Mouse (Mus musculus): ENCODE data around the gene Olfr1532-ps1. TPM values are rescaled to one million over a fixed set of nuclear protein-coding genes. Genes with fewer than 3 reads are reported as not detected.

Gene Olfr1532-ps1
- polyA plus RNA-seq, 1 experiment from 2014 or later, result not detected

GRCm38 (mm10) chr7:106948212-106948611 is 40.4 kb downstream of the Olfr1532-ps1 start, which contains the start of gene Olfr710:
Gene Olfr710 (minus strand): TSS chr7:106948312.
- Histone ChIP-seq H3K4me3 (replicated peaks; ENCODE audit: low read depth, low read length) (no peak within 1 kb of the TSS), H3K9me3 (replicated peaks; ENCODE audit: low read length) (no peaks in the 10 kb centered on the region), H3K27me3 (ENCODE audit: insufficient read depth, low read length) (no peaks in the 10 kb centered on the region), H3K9ac (ENCODE audit: low read depth, low read length) (no peak within 1 kb of the TSS), H3K4me1 (replicated peaks; ENCODE audit: insufficient read depth, low read length) (no peaks in the 10 kb centered on the region), H3K27ac (no peak within 1 kb of the TSS), H3K4me2 (ENCODE audit: low read length) (no peak within 1 kb of the TSS), H3K36me3 (ENCODE audit: insufficient read depth, low read length) (no peaks in the 10 kb centered on the region)
- no peak for DNase-seq (ENCODE audit: low spot score)
- TF ChIP-seq CTCF (IDR thresholded peaks at IDR 0.05; ENCODE audit: low read depth), result no peak
- ATAC-seq (replicated peaks; ENCODE audit: low FRiP score, low read depth), result no peak
- WGBS, result 72% methylated on average over 3 of the region's 3 CpGs

GRCm38 (mm10) chr7:106963837-106964236 is 56.0 kb downstream of the Olfr1532-ps1 start, which contains the start of gene Olfr6:
Gene Olfr6 (minus strand): TSS chr7:106963937.
- Histone ChIP-seq H3K36me3 (ENCODE audit: insufficient read depth, low read length) (no peaks in the 10 kb centered on the region), H3K4me1 (replicated peaks; ENCODE audit: insufficient read depth, low read length) (no peaks in the 10 kb centered on the region), H3K27ac (no peak within 1 kb of the TSS), H3K4me3 (replicated peaks; ENCODE audit: low read depth, low read length) (no peak within 1 kb of the TSS), H3K27me3 (ENCODE audit: insufficient read depth, low read length) (no peaks in the 10 kb centered on the region), H3K4me2 (ENCODE audit: low read length) (no peak within 1 kb of the TSS), H3K9ac (ENCODE audit: low read depth, low read length) (no peak within 1 kb of the TSS), H3K9me3 (replicated peaks; ENCODE audit: low read length) (no peaks in the 10 kb centered on the region)
- ATAC-seq (replicated peaks; ENCODE audit: low FRiP score, low read depth) (no peak), DNase-seq (ENCODE audit: low spot score) (no peak)
- TF ChIP-seq CTCF (IDR thresholded peaks at IDR 0.05; ENCODE audit: low read depth), result no peak
- 87% methylated on average over 1 of the region's 1 CpGs for WGBS

Other genes with a start within 250 kb of the Olfr1532-ps1 start
- gene Olfr693, start 227.4 kb upstream of the Olfr1532-ps1 start, polyA plus RNA-seq (2015; fragmentation: Nextera tagmentation; extraction: Ambion mirVana), result not detected in 2 replicates
- gene Olfr694, start 216.2 kb upstream of the Olfr1532-ps1 start, polyA plus RNA-seq (2015; fragmentation: Nextera tagmentation; extraction: Ambion mirVana), result not detected in 2 replicates
- not detected in 2 replicates for gene Olfr695, start 191.6 kb upstream of the Olfr1532-ps1 start, polyA plus RNA-seq (2015; fragmentation: Nextera tagmentation; extraction: Ambion mirVana)
- gene Olfr697, start 165.6 kb upstream of the Olfr1532-ps1 start, polyA plus RNA-seq (2015; fragmentation: Nextera tagmentation; extraction: Ambion mirVana), result not detected in 2 replicates
- not detected in 2 replicates for gene Olfr698, start 152.6 kb upstream of the Olfr1532-ps1 start, polyA plus RNA-seq (2015; fragmentation: Nextera tagmentation; extraction: Ambion mirVana)
- gene Olfr699, start 114.8 kb upstream of the Olfr1532-ps1 start, polyA plus RNA-seq (2015; fragmentation: Nextera tagmentation; extraction: Ambion mirVana), result not detected in 2 replicates
- not detected in 2 replicates for gene Olfr700, start 99.2 kb upstream of the Olfr1532-ps1 start, polyA plus RNA-seq (2015; fragmentation: Nextera tagmentation; extraction: Ambion mirVana)
- gene Olfr701, start 93.9 kb upstream of the Olfr1532-ps1 start, polyA plus RNA-seq (2015; fragmentation: Nextera tagmentation; extraction: Ambion mirVana), result not detected in 2 replicates
- not detected in 2 replicates for gene Olfr702, start 74.1 kb upstream of the Olfr1532-ps1 start, polyA plus RNA-seq (2015; fragmentation: Nextera tagmentation; extraction: Ambion mirVana)
- gene Olfr703, start 64.6 kb upstream of the Olfr1532-ps1 start, polyA plus RNA-seq (2015; fragmentation: Nextera tagmentation; extraction: Ambion mirVana), result not detected in 2 replicates
- not detected in 2 replicates for gene Olfr704, start 44.8 kb upstream of the Olfr1532-ps1 start, polyA plus RNA-seq (2015; fragmentation: Nextera tagmentation; extraction: Ambion mirVana)
- gene Olfr705, start 31.1 kb upstream of the Olfr1532-ps1 start, polyA plus RNA-seq (2015; fragmentation: Nextera tagmentation; extraction: Ambion mirVana), result not detected in 2 replicates
- not detected in 2 replicates for gene Olfr706, start 19.8 kb upstream of the Olfr1532-ps1 start, polyA plus RNA-seq (2015; fragmentation: Nextera tagmentation; extraction: Ambion mirVana)
- not detected in 2 replicates for gene Olfr707, start 6.8 kb upstream of the Olfr1532-ps1 start, polyA plus RNA-seq (2015; fragmentation: Nextera tagmentation; extraction: Ambion mirVana)
- gene Olfr709-ps1, start 24.2 kb downstream of the Olfr1532-ps1 start, polyA plus RNA-seq (2015; fragmentation: Nextera tagmentation; extraction: Ambion mirVana), result not detected in 2 replicates
- gene Olfr710, start 40.3 kb downstream of the Olfr1532-ps1 start, polyA plus RNA-seq (2015; fragmentation: Nextera tagmentation; extraction: Ambion mirVana), result not detected in 2 replicates
- not detected in 2 replicates for gene Olfr6, start 55.9 kb downstream of the Olfr1532-ps1 start, polyA plus RNA-seq (2015; fragmentation: Nextera tagmentation; extraction: Ambion mirVana)
- not detected in 2 replicates for gene Olfr711, start 67.5 kb downstream of the Olfr1532-ps1 start, polyA plus RNA-seq (2015; fragmentation: Nextera tagmentation; extraction: Ambion mirVana)
- gene Olfr2, start 98.1 kb downstream of the Olfr1532-ps1 start, polyA plus RNA-seq (2015; fragmentation: Nextera tagmentation; extraction: Ambion mirVana), result not detected in 2 replicates
- not detected in 2 replicates for gene Olfr713, start 123.2 kb downstream of the Olfr1532-ps1 start, polyA plus RNA-seq (2015; fragmentation: Nextera tagmentation; extraction: Ambion mirVana)
- not detected in 2 replicates for gene Olfr714, start 163.0 kb downstream of the Olfr1532-ps1 start, polyA plus RNA-seq (2015; fragmentation: Nextera tagmentation; extraction: Ambion mirVana)
- not detected in 2 replicates for gene Olfr17, start 185.2 kb downstream of the Olfr1532-ps1 start, polyA plus RNA-seq (2015; fragmentation: Nextera tagmentation; extraction: Ambion mirVana)
- not detected in 2 replicates for gene Olfr715b, start 202.4 kb downstream of the Olfr1532-ps1 start, polyA plus RNA-seq (2015; fragmentation: Nextera tagmentation; extraction: Ambion mirVana)
- gene Olfr715, start 223.1 kb downstream of the Olfr1532-ps1 start, polyA plus RNA-seq (2015; fragmentation: Nextera tagmentation; extraction: Ambion mirVana), result not detected in 2 replicates
- not detected in 2 replicates for gene Olfr716, start 230.3 kb downstream of the Olfr1532-ps1 start, polyA plus RNA-seq (2015; fragmentation: Nextera tagmentation; extraction: Ambion mirVana)